Mouse (Mus musculus) small intestine, adult 2 months (tissue): ENCODE results near the gene Il12b. TPM values are rescaled to one million over a fixed set of nuclear protein-coding genes. Genes with fewer than 3 reads are reported as not detected.

Experiments used
- H3K27ac ChIP-seq: fragments of 200-500 bp; 2 replicates; pipeline ENCODE4 v1.5.1; 2012; ENCODE audit warnings: low read depth, low read length, control low read depth, inconsistent platforms; ENCODE audit not compliant: insufficient read depth
- H3K27me3 ChIP-seq: fragments of 200-500 bp; 2 replicates; pipeline ENCODE4 v1.6.1; 2012; ENCODE audit warnings: mild to moderate bottlenecking, moderate library complexity, low read length, inconsistent platforms; ENCODE audit not compliant: control insufficient read depth, insufficient read depth
- H3K36me3 ChIP-seq: fragments of 200-500 bp; 2 replicates; pipeline ENCODE4 v1.6.1; 2012; ENCODE audit warnings: mild to moderate bottlenecking, low read length, control low read depth, inconsistent platforms; ENCODE audit not compliant: control insufficient read depth, insufficient read depth
- H3K4me1 ChIP-seq: fragments of 200-500 bp; 2 replicates; pipeline ENCODE4 v1.6.1; 2012; ENCODE audit warnings: low read length, inconsistent platforms, mixed read lengths; ENCODE audit not compliant: control insufficient read depth, insufficient read depth, insufficient read length
- H3K4me3 ChIP-seq: fragments of 200-500 bp; 2 replicates; pipeline ENCODE4 v1.5.1; 2012; ENCODE audit warnings: low read depth, mild to moderate bottlenecking, control low read depth, inconsistent platforms, low read length, moderate library complexity
- CTCF ChIP-seq: fragments of 200-500 bp; IDR thresholded peaks from 2 replicates; pipeline ENCODE4 v1.5.1; 2012; ENCODE audit warnings: low read depth, mild to moderate bottlenecking, control low read depth, inconsistent platforms, low read length, moderate library complexity, mixed read lengths; ENCODE audit not compliant: insufficient replicate concordance, insufficient read length; ENCODE audit errors: extremely low read depth
- POLR2A ChIP-seq: fragments of 200-500 bp; IDR thresholded peaks from 2 replicates; pipeline ENCODE4 v1.6.1; 2012; ENCODE audit warnings: low read depth, mild to moderate bottlenecking, control low read depth, inconsistent platforms, low read length, moderate library complexity
- WGBS: fragments of 180-500 bp; shearing (Covaris S2); methylation state at CpG from one replicate; pipeline ENCODE4 v1.1.7; 2018; 5-methylcytosine and 5-hydroxymethylcytosine counted together
- polyA plus RNA-seq: library from polyadenylated mRNA; depleted of rRNA; stranded (reverse); fragments of >200 nt; gene quantifications from 2 replicates; pipeline ENCODE4 v1.2.3, GENCODE M21; 2012

Gene Il12b
- polyA plus RNA-seq, 1 experiment, result not detected

DNA sequence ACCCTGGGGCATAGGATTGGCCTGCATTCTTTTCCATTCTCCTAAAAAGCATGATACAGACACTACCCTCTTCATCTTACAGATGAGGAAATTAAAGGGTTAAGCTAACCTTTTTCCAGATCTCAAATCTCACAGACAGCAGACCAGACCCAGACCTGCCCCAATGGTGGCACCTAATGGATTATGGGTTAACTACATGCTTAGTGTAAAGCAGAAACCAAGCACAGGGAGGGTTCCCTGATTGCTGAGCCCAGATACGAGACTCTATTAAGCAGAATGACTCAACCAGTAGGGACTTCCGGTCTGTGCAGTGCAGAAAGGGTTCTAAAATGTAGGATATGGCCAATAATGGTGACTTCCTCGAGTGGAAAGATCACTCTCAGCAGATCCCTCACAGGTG lies 10.6 kb downstream of the Il12b start:
- no peak overlapping the region for H3K4me3 ChIP-seq
- WGBS, result 26% methylated on average over 3 of the region's 3 CpGs
- TF ChIP-seq CTCF, result no peak
- no peak for TF ChIP-seq POLR2A
- H3K4me1 ChIP-seq, result no peaks in the 10 kb centered on the region
- H3K27me3 ChIP-seq, result no peaks in the 10 kb centered on the region
- H3K36me3 ChIP-seq, result no peaks in the 10 kb centered on the region
- H3K27ac ChIP-seq, result no peak overlapping the region

DNA sequence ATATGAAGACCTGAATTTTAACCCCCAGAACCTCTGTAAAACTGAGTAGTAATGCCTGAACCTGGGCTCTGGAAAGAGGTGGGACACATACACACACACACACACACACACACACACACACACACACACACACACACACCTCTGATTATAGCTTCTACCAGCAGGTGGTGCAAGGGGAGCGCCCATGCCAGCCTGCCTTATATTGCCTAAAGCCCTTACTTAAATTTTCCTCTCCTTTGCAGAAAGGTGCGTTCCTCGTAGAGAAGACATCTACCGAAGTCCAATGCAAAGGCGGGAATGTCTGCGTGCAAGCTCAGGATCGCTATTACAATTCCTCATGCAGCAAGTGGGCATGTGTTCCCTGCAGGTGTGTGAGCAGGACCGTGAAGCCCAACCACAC lies 12.4 kb downstream of the Il12b start:
- H3K4me1 ChIP-seq, result no peaks in the 10 kb centered on the region
- 60% methylated on average over 8 of the region's 8 CpGs for WGBS
- H3K4me3 ChIP-seq, result no peak overlapping the region

DNA sequence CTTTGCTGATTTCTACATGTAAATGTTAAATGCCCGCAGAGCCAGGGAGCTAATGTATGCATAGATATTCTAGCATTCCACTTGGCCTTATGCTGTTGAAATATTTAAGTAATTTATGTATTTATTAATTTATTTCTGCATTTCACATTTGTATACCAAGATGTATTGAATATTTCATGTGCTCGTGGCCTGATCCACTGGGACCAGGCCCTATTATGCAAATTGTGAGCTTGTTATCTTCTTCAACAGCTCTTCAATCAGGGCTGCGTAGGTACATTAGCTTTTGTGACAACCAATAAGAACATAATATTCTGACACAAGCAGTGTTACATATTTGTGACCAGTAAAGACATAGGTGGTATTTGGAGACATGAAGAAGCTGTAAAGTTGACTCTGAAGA lies 13.5 kb downstream of the Il12b start:
- no peak overlapping the region for H3K27ac ChIP-seq
- no peaks in the 10 kb centered on the region for H3K27me3 ChIP-seq
- no peaks in the 10 kb centered on the region for H3K36me3 ChIP-seq
- 78% methylated on average over 3 of the region's 3 CpGs for WGBS
- H3K4me1 ChIP-seq, result no peaks in the 10 kb centered on the region
- TF ChIP-seq POLR2A, result no peak
- no peak overlapping the region for H3K4me3 ChIP-seq

More for the DNA sequence above, 12.4 kb downstream of the Il12b start:
- Histone ChIP-seq H3K36me3 (no peaks in the 10 kb centered on the region), H3K27me3 (no peaks in the 10 kb centered on the region), H3K27ac (no peak overlapping the region)
- TF ChIP-seq CTCF (no peak), POLR2A (no peak)

DNA sequence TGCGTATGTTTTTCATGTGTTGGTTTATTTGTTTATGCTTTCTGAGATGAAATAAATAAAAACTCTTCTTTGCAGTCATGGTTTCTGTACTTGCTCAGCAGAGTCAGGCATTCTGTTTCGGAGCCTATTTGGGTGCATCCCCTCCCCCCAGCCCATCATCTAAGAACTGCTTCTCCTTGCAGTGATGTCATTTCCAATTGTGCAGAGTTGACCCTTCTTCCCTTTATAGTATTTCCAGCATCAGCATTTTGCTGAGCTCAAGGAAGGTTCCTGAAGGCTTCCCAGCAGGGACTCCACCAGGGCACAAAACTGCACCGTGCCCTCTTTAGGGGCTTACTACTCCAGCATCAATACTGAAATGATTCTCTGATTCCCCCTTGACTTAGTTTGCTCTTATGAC lies 14.7 kb downstream of the Il12b start:
- Histone ChIP-seq H3K4me3 (no peak overlapping the region), H3K27me3 (no peaks in the 10 kb centered on the region), H3K36me3 (no peaks in the 10 kb centered on the region), H3K27ac (no peak overlapping the region), H3K4me1 (no peaks in the 10 kb centered on the region)
- WGBS, result 88% methylated on average over 3 of the region's 3 CpGs
- TF ChIP-seq CTCF (no peak), POLR2A (no peak)

DNA sequence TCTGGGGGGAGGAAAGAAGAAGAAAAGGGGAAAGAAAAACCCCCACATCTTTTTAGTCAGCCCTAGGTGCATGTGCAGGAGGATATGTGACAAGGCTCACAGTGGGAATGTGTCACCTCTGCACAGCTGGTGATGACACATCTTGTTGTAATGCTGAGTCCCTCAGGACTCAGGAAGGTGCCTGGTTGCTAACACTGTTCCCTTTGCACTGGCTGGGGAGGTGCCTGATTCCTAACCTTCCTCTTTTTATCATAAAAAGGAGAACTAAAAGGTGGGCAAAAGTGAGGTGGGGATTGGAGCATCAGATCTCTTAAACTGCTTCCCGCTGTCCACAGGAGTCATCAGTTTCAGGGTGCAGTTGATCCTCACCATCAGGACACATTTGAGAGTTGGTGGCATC lies 17.5 kb downstream of the Il12b start:
- TF ChIP-seq POLR2A, result no peak
- no peak for TF ChIP-seq CTCF
- Histone ChIP-seq H3K36me3 (no peaks in the 10 kb centered on the region), H3K4me1 (no peaks in the 10 kb centered on the region), H3K27ac (no peak overlapping the region), H3K27me3 (no peaks in the 10 kb centered on the region), H3K4me3 (no peak overlapping the region)
- 45% methylated on average over 1 of the region's 1 CpGs for WGBS

DNA sequence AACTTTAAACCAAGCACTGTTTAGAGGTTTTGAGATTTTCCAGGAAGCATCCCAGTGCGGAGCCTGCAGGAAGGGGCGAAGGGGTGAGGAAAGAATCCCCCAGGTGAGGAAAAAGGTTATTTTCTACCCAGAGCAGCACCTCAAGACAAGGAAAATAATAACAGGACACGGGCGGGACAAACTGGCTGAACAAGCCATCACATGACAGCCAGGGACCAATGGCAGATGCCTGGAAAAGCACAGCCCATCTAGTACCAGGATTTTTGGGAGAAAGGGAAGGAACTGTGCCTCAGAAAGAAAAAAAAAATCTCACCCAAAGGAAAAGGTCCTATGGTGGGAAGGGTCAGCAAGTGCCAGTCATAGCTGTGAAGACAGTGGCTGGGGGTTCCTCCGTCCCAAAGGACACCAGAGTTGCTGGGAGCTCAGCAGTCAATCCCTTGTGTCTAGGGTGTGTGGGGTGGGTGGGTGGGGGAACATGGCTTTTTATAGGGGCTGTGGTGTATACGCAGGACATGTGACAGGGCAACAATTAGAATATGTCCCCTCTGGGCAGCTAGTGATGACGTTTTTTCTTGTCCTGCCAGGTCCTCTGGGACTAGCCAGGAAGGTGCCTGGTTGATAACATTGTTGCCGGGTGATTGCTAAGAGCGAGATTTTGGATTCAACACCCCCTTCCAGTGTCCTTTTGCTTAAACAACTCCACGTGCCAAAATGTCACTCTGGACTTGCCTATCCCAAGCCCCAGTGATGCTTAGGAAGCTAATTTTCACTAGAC lies 22.7 kb downstream of the Il12b start:
- TF ChIP-seq POLR2A, result no peak
- TF ChIP-seq CTCF, result no peak
- no peaks in the 10 kb centered on the region for H3K27me3 ChIP-seq
- no peaks in the 10 kb centered on the region for H3K36me3 ChIP-seq
- no peak overlapping the region for H3K27ac ChIP-seq
- H3K4me1 ChIP-seq, result no peaks in the 10 kb centered on the region
- 55% methylated on average over 10 of the region's 10 CpGs for WGBS
- H3K4me3 ChIP-seq, result no peak overlapping the region

DNA sequence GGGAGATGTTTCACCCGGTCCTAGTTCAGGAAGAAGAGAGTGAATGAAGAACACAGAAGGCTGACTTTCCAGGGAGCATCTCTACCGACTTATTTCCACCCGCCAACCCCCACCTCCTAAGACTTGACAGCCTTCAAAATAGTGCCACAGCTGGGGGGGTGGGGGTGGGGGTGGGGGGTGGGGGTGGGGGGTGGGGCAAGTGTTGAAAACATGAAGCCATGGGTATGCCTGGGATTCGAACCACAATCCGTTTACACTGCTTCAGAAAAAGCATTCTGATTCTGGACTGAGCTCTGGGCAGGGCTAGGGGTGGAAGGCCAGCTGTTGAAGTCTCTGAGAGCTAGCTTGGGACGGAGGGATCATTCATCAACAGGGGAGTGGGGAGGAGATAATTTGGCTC lies 23.4 kb downstream of the Il12b start:
- Histone ChIP-seq H3K4me1 (no peaks in the 10 kb centered on the region), H3K27me3 (no peaks in the 10 kb centered on the region), H3K4me3 (no peak overlapping the region), H3K27ac (no peak overlapping the region), H3K36me3 (no peaks in the 10 kb centered on the region)
- TF ChIP-seq POLR2A (no peak), CTCF (no peak)
- 58% methylated on average over 6 of the region's 6 CpGs for WGBS
